Mouse (Mus musculus): ENCODE results near the gene Stx11.

GRCm38 (mm10) chr10:13007876-13008736, 44.0 kb upstream of the Stx11 start:
- TF ChIP-seq POLR2A (IDR thresholded peaks at IDR 0.05; ENCODE audit: insufficient read length, low read depth): peak; percentile 90
- TF ChIP-seq MAX (IDR thresholded peaks at IDR 0.05; ENCODE audit: low read depth): no peak

All from myocyte (in vitro differentiated cells).